Mouse (Mus musculus) retina, postnatal 7 days (tissue): ENCODE measurements around the gene Olfr555.
"Not testable (repeated sequence)": the region's sequence is repeated elsewhere in the genome, so short reads cannot be mapped to it uniquely, and the experiment has no call there.

Experiments used
- DNase-seq: peaks from one replicate; pipeline ENCODE4 v3.0.0-alpha.2; 2012; ENCODE audit warnings: low read depth, low spot score

Olfr555 gene

DNA sequence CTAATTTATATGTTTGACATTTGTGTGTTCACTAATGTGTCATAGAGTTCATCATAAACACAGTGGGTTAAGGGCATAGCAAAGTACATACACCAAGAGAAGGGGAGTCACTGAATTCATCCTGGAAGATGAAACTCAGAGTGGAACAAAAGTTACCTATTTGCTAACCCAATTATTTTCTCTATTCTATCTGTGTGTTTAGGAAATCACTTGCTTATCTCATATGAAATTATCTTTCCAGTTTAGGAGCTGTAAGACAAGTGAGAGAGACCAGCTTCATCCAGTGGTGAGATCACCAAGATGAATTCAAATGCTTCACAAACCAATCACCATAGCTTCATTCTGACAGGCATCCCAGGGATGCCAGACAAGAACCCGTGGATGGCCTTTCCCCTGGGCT lies at the start of gene Olfr555:
Gene Olfr555, plus strand, starts transcription at position 301 of the 400 bp plus-strand sequence.
- no peak for DNase-seq

DNA sequence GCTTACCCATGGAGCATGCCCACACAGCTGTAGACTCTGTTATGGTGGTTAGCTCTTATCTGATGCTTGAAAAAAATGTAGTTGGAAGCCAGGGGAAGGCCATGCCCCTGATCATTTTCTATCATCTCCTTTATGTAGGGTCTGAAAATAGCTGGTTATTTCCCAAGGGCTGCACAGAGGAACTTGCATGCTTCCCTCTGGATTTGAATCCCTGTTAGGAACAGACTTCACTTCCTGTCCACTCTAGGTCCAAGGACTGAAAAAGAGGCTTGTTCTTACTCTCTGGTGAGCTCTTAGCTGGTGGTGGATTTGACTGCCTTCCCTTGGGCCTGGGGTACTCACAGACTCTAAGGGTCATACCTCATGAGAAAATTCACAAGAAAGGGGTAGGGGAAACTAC lies 40.5 kb upstream of the Olfr555 start, which contains the start of gene Olfr553:
Gene Olfr553, minus strand, starts transcription at position 101 of the 400 bp plus-strand sequence.
- no peak for DNase-seq

DNA sequence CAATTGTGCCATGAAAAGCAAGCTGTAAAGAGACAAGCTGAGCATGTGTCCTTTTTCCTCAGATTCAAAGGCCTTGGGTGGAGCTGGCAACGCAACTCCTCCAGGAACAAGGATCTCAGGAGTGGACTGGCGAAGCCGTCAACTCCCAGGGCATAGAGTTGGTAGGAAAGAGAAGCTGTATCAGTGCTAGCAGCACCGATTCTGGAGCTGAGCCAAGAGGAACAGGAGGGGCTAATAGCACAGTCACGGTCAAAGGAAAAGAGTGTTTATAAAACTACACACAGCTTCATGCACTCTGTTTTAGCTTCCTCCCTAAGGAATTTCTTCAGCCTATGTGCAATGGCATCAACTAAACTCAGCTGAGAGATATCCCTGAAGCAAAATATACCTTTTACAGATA lies 39.0 kb upstream of the Olfr555 start:
- DNase-seq: no peak

DNA sequence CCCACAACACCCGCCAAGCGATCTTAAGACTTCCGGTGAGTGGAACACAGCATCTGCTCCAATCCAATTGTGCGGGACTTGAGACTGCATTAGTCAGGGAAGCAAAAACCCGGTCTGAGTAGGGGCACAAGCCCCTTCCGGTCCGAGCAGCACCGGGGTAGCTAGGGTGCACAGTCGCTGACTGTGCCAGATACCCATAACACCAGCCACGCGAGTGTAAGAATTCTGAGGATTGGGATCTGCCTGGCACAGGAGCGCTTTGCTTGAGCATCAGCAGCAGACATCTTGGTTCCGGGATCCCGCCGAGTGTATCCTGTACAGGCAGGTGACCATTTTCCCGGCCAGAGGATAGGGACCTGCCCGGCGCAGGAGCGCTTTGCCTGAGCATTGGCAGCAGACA lies 38.3 kb upstream of the Olfr555 start:
- DNase-seq: not testable (repeated sequence)

DNA sequence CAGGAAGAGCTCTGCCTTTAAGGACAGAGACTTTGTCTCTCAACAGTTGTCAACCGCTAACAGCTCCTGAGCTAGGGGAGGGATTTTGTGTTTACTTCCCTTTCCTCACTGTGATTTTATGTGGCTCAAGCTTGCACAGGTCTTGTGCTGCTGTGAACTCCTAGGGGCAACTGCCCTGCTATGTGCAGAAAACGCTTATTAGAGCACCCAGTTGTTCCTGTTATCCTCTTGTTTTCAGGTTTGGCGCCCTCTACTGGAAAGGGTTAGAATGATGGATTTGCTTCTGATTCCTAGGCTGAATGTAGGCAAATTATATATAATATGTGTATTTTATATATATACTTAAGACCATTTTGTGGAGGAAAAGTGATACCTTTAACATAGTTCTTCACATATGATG lies 22.0 kb upstream of the Olfr555 start:
- DNase-seq: peak; percentile 1

- DNase-seq: no peak
These were observed 20.5 kb upstream of the Olfr555 start, which contains the start of gene Olfr554 for GRCm38 (mm10) chr7:102638132-102638531. TSS of gene Olfr554 (plus strand) at chr7:102638432.

DNA sequence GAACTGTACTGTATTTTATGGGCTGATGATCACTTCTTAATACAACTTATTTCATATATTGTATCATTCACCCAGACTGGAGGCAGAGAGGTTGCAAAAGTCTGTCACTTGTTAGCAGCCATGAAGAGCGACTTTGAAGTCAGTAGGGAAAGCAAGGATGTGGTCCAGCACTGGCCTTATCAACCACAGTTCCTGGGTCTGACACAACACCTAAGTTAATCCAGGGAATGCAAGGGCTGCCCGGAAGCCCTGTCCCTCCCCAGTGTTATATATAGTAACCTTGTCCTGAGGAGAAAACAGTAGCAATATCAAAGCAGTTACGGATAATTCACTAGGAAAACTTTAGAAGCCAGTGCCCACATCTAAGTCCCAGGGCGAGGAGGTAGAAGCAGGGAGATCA lies 13.7 kb upstream of the Olfr555 start:
- not testable (repeated sequence) for DNase-seq

- no peak for DNase-seq
These were observed 6.0 kb downstream of the Olfr555 start, which contains the start of gene Olfr556 for GRCm38 (mm10) chr7:102664599-102664998. TSS of gene Olfr556 (plus strand) at chr7:102664899.

DNA sequence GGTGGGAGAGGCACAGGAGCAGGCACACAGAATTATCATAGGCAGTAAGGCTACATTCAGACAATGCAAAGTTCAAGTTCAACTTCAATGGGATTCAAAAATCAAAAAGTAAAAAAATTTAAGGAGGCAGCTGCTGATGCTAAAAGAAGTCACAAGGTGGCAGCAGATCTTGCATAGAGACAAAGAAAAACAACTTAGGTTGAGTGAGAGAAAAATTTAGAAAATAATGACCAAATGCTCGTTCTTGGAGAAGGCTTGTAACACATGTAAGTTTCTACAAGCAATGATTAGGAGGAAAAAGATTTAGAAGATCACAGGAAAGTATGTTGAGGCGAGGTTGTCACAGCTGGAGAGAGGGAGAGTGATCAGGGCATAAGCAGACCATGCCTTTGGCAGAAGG lies 6.8 kb downstream of the Olfr555 start:
- DNase-seq: no peak

DNA sequence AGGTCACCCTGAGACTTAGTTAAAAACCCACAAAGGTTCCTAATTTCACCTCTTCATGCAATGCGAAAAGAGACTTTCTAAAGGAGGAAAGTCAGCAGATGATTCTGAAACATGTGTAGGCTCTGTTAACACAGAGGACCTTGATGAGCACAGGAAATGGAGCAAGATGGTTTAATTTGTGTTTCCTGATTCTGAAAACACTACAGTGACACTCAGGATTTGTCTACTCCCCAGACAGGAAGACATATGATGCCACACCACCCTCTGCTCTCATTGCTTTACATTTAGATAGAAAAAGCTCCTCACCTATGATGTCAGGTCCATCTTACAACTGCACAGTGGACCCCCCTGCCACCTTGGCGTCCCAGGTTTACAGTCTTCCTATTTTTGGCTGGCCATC lies 17.6 kb downstream of the Olfr555 start:
- DNase-seq: no peak

- DNase-seq: no peak
These were observed 23.3 kb downstream of the Olfr555 start for GRCm38 (mm10) chr7:102681916-102682315.

- DNase-seq: peak; percentile 67
These were observed 28.4 kb downstream of the Olfr555 start, which contains the start of gene Trim68 for GRCm38 (mm10) chr7:102686944-102687501. TSS of gene Trim68 (minus strand) at chr7:102687327.

DNA sequence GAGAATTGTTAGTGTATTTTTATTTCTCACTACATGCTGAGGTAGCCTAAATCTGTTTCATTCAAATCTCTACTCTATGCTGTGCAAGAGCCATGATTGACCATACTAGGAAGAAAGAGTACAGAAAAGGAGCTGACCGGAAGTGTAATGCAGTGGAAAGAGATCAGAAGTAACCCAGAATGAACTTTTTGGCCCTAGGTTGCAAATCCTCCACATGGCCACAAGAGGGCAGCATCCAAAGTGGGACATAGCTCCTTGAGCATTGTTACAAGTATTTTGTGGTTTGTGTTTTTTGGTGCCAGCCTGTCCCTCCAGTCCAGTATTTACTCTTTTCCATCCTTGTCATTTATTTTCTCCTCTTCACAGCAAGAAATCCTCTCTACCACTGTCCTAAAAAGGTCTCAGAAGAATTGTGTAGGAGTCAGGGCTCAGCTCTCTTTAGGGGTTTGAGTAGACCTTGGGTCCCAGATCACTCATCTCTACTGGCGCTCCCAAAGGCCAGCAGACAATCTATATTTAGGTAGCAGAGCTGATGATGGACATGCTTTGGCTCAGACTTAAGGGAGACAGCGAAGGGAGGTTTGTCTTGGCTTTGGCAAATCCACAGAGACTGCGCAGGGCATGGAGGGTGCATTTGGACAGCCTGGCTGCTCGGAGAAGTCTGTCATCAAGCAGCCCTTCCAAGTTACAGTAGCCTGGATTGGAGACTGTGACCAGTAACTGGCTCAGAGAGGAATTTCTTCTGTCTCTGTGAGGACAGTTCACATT lies 36.9 kb downstream of the Olfr555 start, which contains the start of gene Olfr557:
Gene Olfr557, plus strand, starts transcription at position 553 of the 768 bp plus-strand sequence.
- DNase-seq: peak; percentile 21

DNA sequence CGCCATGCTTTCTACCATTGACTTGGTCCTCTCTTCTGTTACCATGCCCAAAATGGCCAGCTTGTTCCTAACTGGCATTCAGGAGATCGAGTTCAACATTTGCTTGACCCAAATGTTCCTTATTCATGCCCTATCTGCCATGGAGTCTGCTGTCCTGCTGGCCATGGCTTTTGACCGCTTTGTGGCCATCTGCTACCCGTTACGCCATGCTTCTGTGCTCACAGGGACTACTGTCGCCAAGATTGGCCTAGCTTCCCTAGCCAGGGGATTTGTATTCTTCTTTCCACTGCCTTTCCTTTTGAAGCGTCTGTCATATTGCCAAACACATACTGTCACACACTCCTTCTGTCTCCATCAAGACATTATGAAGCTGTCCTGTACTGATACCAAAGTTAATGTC lies 39.8 kb downstream of the Olfr555 start:
- no peak for DNase-seq

GRCm38 (mm10) chr7:102701915-102702314 lies 43.3 kb downstream of the Olfr555 start, which contains the start of gene Olfr558:
TSS of gene Olfr558 (plus strand) at chr7:102702215.
- DNase-seq: no peak
